Mouse (Mus musculus) right cerebral cortex, postnatal 4 days (tissue): Measurements from ENCODE around the gene Ddx51.

Source experiments
- DNase-seq: peaks from one replicate; pipeline ENCODE4 v3.0.0-alpha.2; 2022

Ddx51 gene

GRCm38 (mm10) chr5:110664750-110665269 lies 11.6 kb downstream of the Ddx51 start:
- DNase-seq, result no peak

- DNase-seq, result no peak
Observed at GRCm38 (mm10) chr5:110665486-110666121, 12.4 kb downstream of the Ddx51 start.

- DNase-seq, result no peak
Observed at GRCm38 (mm10) chr5:110682041-110682440, 28.8 kb downstream of the Ddx51 start.

GRCm38 (mm10) chr5:110698617-110699016 lies 45.4 kb downstream of the Ddx51 start:
- no peak for DNase-seq

- DNase-seq, result no peak
Observed at GRCm38 (mm10) chr5:110704004-110704403, 50.8 kb downstream of the Ddx51 start.

GRCm38 (mm10) chr5:110709256-110709655 lies 56.0 kb downstream of the Ddx51 start:
- no peak for DNase-seq
